Mouse (Mus musculus) forebrain, embryonic 11.5 days (tissue): ENCODE results near the gene Slco3a1. TPM values are rescaled to one million over a fixed set of nuclear protein-coding genes. Genes with fewer than 3 reads are reported as not detected.

ENCODE experiments used
- ATAC-seq: fragments of 200-750 bp; cut with Nextera tagmentation; replicated peaks from 2 replicates; pipeline ENCODE4 v1.8.0; 2017; ENCODE audit warnings: moderate TSS enrichment; ENCODE audit not compliant: low FRiP score
- DNase-seq: peaks from one replicate; pipeline ENCODE4 v3.0.0-alpha.2; 2017; ENCODE audit warnings: low spot score
- H3K27ac ChIP-seq: fragments of 300-500 bp; sonication (generic); 2 replicates; pipeline ENCODE4 v1.5.1; 2014; ENCODE audit warnings: low read depth, low read length
- H3K27me3 ChIP-seq: fragments of 300-500 bp; sonication (generic); 2 replicates; pipeline ENCODE4 v1.6.1; 2014; ENCODE audit warnings: mild to moderate bottlenecking, low read length, mixed read lengths; ENCODE audit not compliant: control insufficient read depth, insufficient read depth
- H3K36me3 ChIP-seq: fragments of 300-500 bp; sonication (generic); 2 replicates; pipeline ENCODE4 v1.6.1; 2014; ENCODE audit warnings: mild to moderate bottlenecking, low read length, moderate library complexity, mixed read lengths; ENCODE audit not compliant: control insufficient read depth, insufficient read depth
- H3K4me1 ChIP-seq: fragments of 300-500 bp; sonication (generic); replicated peaks from 2 replicates; pipeline ENCODE4 v1.6.1; 2014; ENCODE audit warnings: low read length, mixed read lengths; ENCODE audit not compliant: control insufficient read depth, insufficient read depth
- H3K4me2 ChIP-seq: fragments of 300-500 bp; sonication (generic); 2 replicates; pipeline ENCODE4 v1.6.1; 2014; ENCODE audit warnings: low read depth, mild to moderate bottlenecking, low read length, moderate library complexity, mixed read lengths; ENCODE audit not compliant: severe bottlenecking
- H3K4me3 ChIP-seq: fragments of 300-500 bp; sonication (generic); 2 replicates; pipeline ENCODE4 v1.5.1; 2014; ENCODE audit warnings: low read depth, low read length
- H3K9ac ChIP-seq: fragments of 300-500 bp; sonication (generic); 2 replicates; pipeline ENCODE4 v1.6.1; 2014; ENCODE audit warnings: low read length
- H3K9me3 ChIP-seq: fragments of 300-500 bp; sonication (generic); 2 replicates; pipeline ENCODE4 v1.6.1; 2016; ENCODE audit warnings: low read length, mixed read lengths; ENCODE audit not compliant: control insufficient read depth
- WGBS: fragments of 180-500 bp; shearing (Covaris S2); extraction: QIAGEN DNeasy Blood & Tissue Kit; methylation state at CpG from one replicate; pipeline ENCODE4 v1.1.7; 2014; 5-methylcytosine and 5-hydroxymethylcytosine counted together
- polyA plus RNA-seq: library from polyadenylated mRNA; unstranded; fragments of >200 nt; fragmentation: Nextera tagmentation; extraction: Ambion mirVana; gene quantifications from 2 replicates; pipeline ENCODE4 v1.2.1, GENCODE M21; 2014

Slco3a1 gene
- polyA plus RNA-seq, 1 experiment from 2014 or later = 6.1 TPM

- no peaks in the 10 kb centered on the region for H3K4me1 ChIP-seq
- no peak overlapping the region for H3K27ac ChIP-seq
- whole genome bisulfite sequencing = 100% methylated on average over 1 of the region's 1 CpGs
- H3K9ac ChIP-seq = no peak overlapping the region
- no peak overlapping the region for H3K4me2 ChIP-seq
- no peak overlapping the region for H3K4me3 ChIP-seq
- no peaks in the 10 kb centered on the region for H3K36me3 ChIP-seq
- no peak for ATAC-seq
- no peak for DNase-seq
- no peaks in the 10 kb centered on the region for H3K27me3 ChIP-seq
- no peaks in the 10 kb centered on the region for H3K9me3 ChIP-seq
Measured at GRCm38 (mm10) chr7:74427135-74427534, 127.4 kb downstream of the Slco3a1 start.

GRCm38 (mm10) chr7:74425941-74426340, 128.6 kb downstream of the Slco3a1 start:
- no peaks in the 10 kb centered on the region for H3K36me3 ChIP-seq
- H3K27me3 ChIP-seq = no peaks in the 10 kb centered on the region
- 0 out of 2 replicates have a peak, but pooled peaks cover 1% of the 10 kb centered on the region for H3K4me1 ChIP-seq
- H3K4me2 ChIP-seq = no peak overlapping the region
- ATAC-seq = no peak
- no peaks in the 10 kb centered on the region for H3K9me3 ChIP-seq
- WGBS = 87% methylated on average over 1 of the region's 1 CpGs
- no peak overlapping the region for H3K9ac ChIP-seq
- no peak overlapping the region for H3K27ac ChIP-seq
- no peak overlapping the region for H3K4me3 ChIP-seq
- DNase-seq = no peak

- 0 out of 2 replicates have a peak, but pooled peaks cover 1% of the 10 kb centered on the region for H3K4me1 ChIP-seq
- H3K9me3 ChIP-seq = no peaks in the 10 kb centered on the region
- no peak overlapping the region for H3K4me3 ChIP-seq
- WGBS = 68% methylated on average over 9 of the region's 9 CpGs
- no peaks in the 10 kb centered on the region for H3K27me3 ChIP-seq
- no peak overlapping the region for H3K27ac ChIP-seq
- H3K4me2 ChIP-seq = no peak overlapping the region
- ATAC-seq (no peak), DNase-seq (no peak)
- H3K36me3 ChIP-seq = no peaks in the 10 kb centered on the region
- no peak overlapping the region for H3K9ac ChIP-seq
Measured at GRCm38 (mm10) chr7:74423928-74424850, 130.4 kb downstream of the Slco3a1 start.

- ATAC-seq = no peak
- no peak overlapping the region for H3K27ac ChIP-seq
Measured at GRCm38 (mm10) chr7:74423316-74423715, 131.3 kb downstream of the Slco3a1 start.

GRCm38 (mm10) chr7:74422731-74423130, 131.8 kb downstream of the Slco3a1 start:
- no peak overlapping the region for H3K4me2 ChIP-seq
- H3K36me3 ChIP-seq = no peaks in the 10 kb centered on the region
- H3K9ac ChIP-seq = no peak overlapping the region
- no peak overlapping the region for H3K27ac ChIP-seq
- H3K4me3 ChIP-seq = no peak overlapping the region
- DNase-seq (no peak), ATAC-seq (no peak)
- 0 out of 2 replicates have a peak, but pooled peaks cover 1% of the 10 kb centered on the region for H3K4me1 ChIP-seq
- WGBS = 93% methylated on average over 2 of the region's 2 CpGs
- H3K9me3 ChIP-seq = no peaks in the 10 kb centered on the region
- no peaks in the 10 kb centered on the region for H3K27me3 ChIP-seq

More at GRCm38 (mm10) chr7:74423316-74423715, 131.3 kb downstream of the Slco3a1 start:
- WGBS = 74% methylated on average over 3 of the region's 3 CpGs
- no peaks in the 10 kb centered on the region for H3K9me3 ChIP-seq
- H3K27me3 ChIP-seq = no peaks in the 10 kb centered on the region
- no peak overlapping the region for H3K4me3 ChIP-seq
- H3K4me2 ChIP-seq = no peak overlapping the region
- no peak overlapping the region for H3K9ac ChIP-seq
- no peak for DNase-seq
- H3K36me3 ChIP-seq = no peaks in the 10 kb centered on the region
- 0 out of 2 replicates have a peak, but pooled peaks cover 1% of the 10 kb centered on the region for H3K4me1 ChIP-seq

GRCm38 (mm10) chr7:74422002-74422401, 132.6 kb downstream of the Slco3a1 start:
- 0 out of 2 replicates have a peak, but pooled peaks cover 1% of the 10 kb centered on the region for H3K4me1 ChIP-seq

GRCm38 (mm10) chr7:74421591-74421990, 133.0 kb downstream of the Slco3a1 start:
- no peak overlapping the region for H3K4me3 ChIP-seq
- no peak for ATAC-seq
- H3K27ac ChIP-seq = no peak overlapping the region
- no peaks in the 10 kb centered on the region for H3K27me3 ChIP-seq
- no peaks in the 10 kb centered on the region for H3K9me3 ChIP-seq
- WGBS = 72% methylated on average over 2 of the region's 2 CpGs
- no peak overlapping the region for H3K9ac ChIP-seq
- no peaks in the 10 kb centered on the region for H3K36me3 ChIP-seq
- no peak overlapping the region for H3K4me2 ChIP-seq
- 0 out of 2 replicates have a peak, but pooled peaks cover 1% of the 10 kb centered on the region for H3K4me1 ChIP-seq
- DNase-seq = no peak

More at GRCm38 (mm10) chr7:74422002-74422401, 132.6 kb downstream of the Slco3a1 start:
- no peaks in the 10 kb centered on the region for H3K9me3 ChIP-seq
- DNase-seq (no peak), ATAC-seq (no peak)
- H3K27ac ChIP-seq = no peak overlapping the region
- H3K36me3 ChIP-seq = no peaks in the 10 kb centered on the region
- no peak overlapping the region for H3K4me2 ChIP-seq
- WGBS = 73% methylated on average over 13 of the region's 13 CpGs
- no peak overlapping the region for H3K4me3 ChIP-seq
- no peaks in the 10 kb centered on the region for H3K27me3 ChIP-seq
- no peak overlapping the region for H3K9ac ChIP-seq

- H3K9ac ChIP-seq = no peak overlapping the region
- ATAC-seq (no peak), DNase-seq (no peak)
- H3K9me3 ChIP-seq = no peaks in the 10 kb centered on the region
- 0 out of 2 replicates have a peak, but pooled peaks cover 1% of the 10 kb centered on the region for H3K4me1 ChIP-seq
- no peak overlapping the region for H3K4me2 ChIP-seq
- no peak overlapping the region for H3K27ac ChIP-seq
- WGBS = 85% methylated on average over 4 of the region's 4 CpGs
- no peak overlapping the region for H3K4me3 ChIP-seq
- no peaks in the 10 kb centered on the region for H3K36me3 ChIP-seq
- H3K27me3 ChIP-seq = no peaks in the 10 kb centered on the region
Measured at GRCm38 (mm10) chr7:74419706-74420105, 134.9 kb downstream of the Slco3a1 start.
